Mouse (Mus musculus) cerebellum, adult 2 months (tissue): ENCODE measurements around the gene Mrtfa.

Source experiments
- CTCF ChIP-seq: fragments of 200-500 bp; IDR thresholded peaks from 2 replicates; pipeline ENCODE4 v1.5.1; 2011; ENCODE audit warnings: low read depth, mild to moderate bottlenecking, control low read depth, low read length, moderate library complexity, borderline replicate concordance; ENCODE audit not compliant: insufficient read depth
- POLR2A ChIP-seq: fragments of 200-500 bp; IDR thresholded peaks from 2 replicates; pipeline ENCODE4 v1.6.1; 2011; ENCODE audit warnings: low read length, control low read depth, borderline replicate concordance; ENCODE audit not compliant: insufficient read depth

- TF ChIP-seq CTCF, result no peak
- no peak for TF ChIP-seq POLR2A
Measured at GRCm38 (mm10) chr15:81010114-81010513, 180.4 kb downstream of the Mrtfa start.
